In the genomic region with DNA sequence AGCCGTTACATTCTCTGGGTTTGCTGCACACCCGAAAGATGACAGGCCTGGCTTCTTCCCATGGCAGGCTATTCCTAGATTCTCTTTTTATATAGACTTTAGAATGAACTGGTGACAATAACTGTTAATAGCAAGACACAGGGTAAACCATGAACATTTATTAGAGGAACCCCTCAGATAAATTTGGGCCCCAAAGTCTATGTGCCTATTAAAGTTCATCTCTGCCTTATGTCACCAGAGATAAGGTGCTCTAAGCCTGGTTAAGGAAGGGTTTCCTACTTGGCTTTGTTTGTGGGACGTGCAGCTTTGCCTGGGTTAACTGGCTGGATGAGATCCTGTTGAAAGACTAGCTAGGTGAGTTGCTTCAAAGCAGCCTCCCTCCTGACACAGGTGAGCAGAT, we compare ENCODE assay signal across 11 mouse cellular contexts.
DNase-seq lines count a peak whose midpoint lies in the region; ATAC-seq lines count a peak whose summit lies in the region.
"Had no signal": no experiment of that assay in that cellular context is flagged by ENCODE, and none has a peak within 500 bp of the region (broad histone marks: within the 10 kb centered on the region; RNA-seq: fewer than 3 reads in every experiment).

No protein-coding gene starts in this region.

- peak overlapping the region; percentile 70; the same call in 1 of the 2 replicates for H3K27ac ChIP-seq in heart, embryonic 10.5 days
- H3K27ac ChIP-seq in midbrain, embryonic 10.5 days (replicated peaks), result peak overlapping the region; percentile 49; the same call in 1 of the 2 replicates
- no peak overlapping the region for H3K27ac ChIP-seq in midbrain, embryonic 11.5 days (ENCODE audit: low read depth, low read length)
- H3K27ac ChIP-seq in liver, embryonic 11.5 days (ENCODE audit: low read depth, low read length), result peak overlapping the region; percentile 80
- H3K27ac ChIP-seq in stomach, embryonic 16.5 days (ENCODE audit: low read length), result peak overlapping the region; percentile 51; the same call in 1 of the 2 replicates
- H3K27ac ChIP-seq in forebrain, embryonic 16.5 days (ENCODE audit: low read length), result no peak overlapping the region
- H3K27ac ChIP-seq: forebrain, embryonic 15.5 days; hindbrain, postnatal 0 days had no signal

- no peak overlapping the region for H3K4me2 ChIP-seq in midbrain, embryonic 11.5 days
- H3K4me2 ChIP-seq in liver, embryonic 11.5 days, result peak overlapping the region; percentile 51
- H3K4me2 ChIP-seq in stomach, embryonic 16.5 days (ENCODE audit: low read depth, low read length), result no peak overlapping the region
- H3K4me2 ChIP-seq in forebrain, embryonic 16.5 days (ENCODE audit: low read length), result no peak overlapping the region
- H3K4me2 ChIP-seq: forebrain, embryonic 15.5 days had no signal

- no peaks in the 10 kb centered on the region for H3K9me3 ChIP-seq in heart, embryonic 10.5 days
- H3K9me3 ChIP-seq in midbrain, embryonic 10.5 days (replicated peaks), result no peaks in the 10 kb centered on the region
- H3K9me3 ChIP-seq in midbrain, embryonic 11.5 days (ENCODE audit: control insufficient read depth, low read length), result no peaks in the 10 kb centered on the region
- no peaks in the 10 kb centered on the region for H3K9me3 ChIP-seq in liver, embryonic 11.5 days (ENCODE audit: control insufficient read depth, low read length)
- no peaks in the 10 kb centered on the region for H3K9me3 ChIP-seq in stomach, embryonic 16.5 days (replicated peaks; ENCODE audit: control insufficient read depth, low read length)
- H3K9me3 ChIP-seq in forebrain, embryonic 16.5 days (ENCODE audit: control insufficient read depth, low read length), result no peaks in the 10 kb centered on the region
- H3K9me3 ChIP-seq: forebrain, embryonic 15.5 days had no signal

- H3K9ac ChIP-seq in midbrain, embryonic 11.5 days (ENCODE audit: low read length), result no peak overlapping the region
- H3K9ac ChIP-seq in liver, embryonic 11.5 days (ENCODE audit: low read depth, low read length), result peak overlapping the region; percentile 49
- no peak overlapping the region for H3K9ac ChIP-seq in stomach, embryonic 16.5 days (ENCODE audit: low read length)
- no peak overlapping the region for H3K9ac ChIP-seq in forebrain, embryonic 16.5 days (replicated peaks; ENCODE audit: low read depth, low read length)
- H3K9ac ChIP-seq: forebrain, embryonic 15.5 days had no signal

- no peak for ATAC-seq in midbrain, embryonic 11.5 days (ENCODE audit: low FRiP score)
- peak; percentile 46 for ATAC-seq in liver, embryonic 11.5 days (replicated peaks; ENCODE audit: low FRiP score)
- no peak for ATAC-seq in stomach, embryonic 16.5 days (ENCODE audit: insufficient read depth, low FRiP score)
- ATAC-seq in forebrain, embryonic 16.5 days, result no peak
- ATAC-seq: forebrain, embryonic 15.5 days had no signal

- no peaks in the 10 kb centered on the region for H3K27me3 ChIP-seq in heart, embryonic 10.5 days (ENCODE audit: insufficient read depth, poor library complexity, severe bottlenecking)
- H3K27me3 ChIP-seq in midbrain, embryonic 10.5 days (ENCODE audit: low read depth, poor library complexity, severe bottlenecking), result no peaks in the 10 kb centered on the region
- H3K27me3 ChIP-seq in midbrain, embryonic 11.5 days (ENCODE audit: control insufficient read depth, insufficient read depth, low read length), result no peaks in the 10 kb centered on the region
- H3K27me3 ChIP-seq in liver, embryonic 11.5 days (replicated peaks; ENCODE audit: control insufficient read depth, insufficient read depth, low read length), result no peaks in the 10 kb centered on the region
- H3K27me3 ChIP-seq in stomach, embryonic 16.5 days (ENCODE audit: control insufficient read depth, insufficient read depth, low read length), result no peaks in the 10 kb centered on the region
- no peaks in the 10 kb centered on the region for H3K27me3 ChIP-seq in forebrain, embryonic 16.5 days (replicated peaks; ENCODE audit: control insufficient read depth, insufficient read depth, low read length)
- H3K27me3 ChIP-seq: forebrain, embryonic 15.5 days had no signal

- H3K4me3 ChIP-seq in heart, embryonic 10.5 days, result no peak overlapping the region
- H3K4me3 ChIP-seq in midbrain, embryonic 10.5 days, result no peak overlapping the region
- H3K4me3 ChIP-seq in midbrain, embryonic 11.5 days (ENCODE audit: low read depth, low read length), result no peak overlapping the region
- no peak overlapping the region for H3K4me3 ChIP-seq in liver, embryonic 11.5 days (ENCODE audit: low read depth, low read length)
- no peak overlapping the region for H3K4me3 ChIP-seq in stomach, embryonic 16.5 days (replicated peaks; ENCODE audit: low read length)
- no peak overlapping the region for H3K4me3 ChIP-seq in forebrain, embryonic 16.5 days (replicated peaks; ENCODE audit: low read length)
- H3K4me3 ChIP-seq: forebrain, embryonic 15.5 days had no signal

- no peak for DNase-seq in heart, embryonic 10.5 days (ENCODE audit: low spot score)
- no peak for DNase-seq in heart, postnatal 4 days
- DNase-seq in midbrain, embryonic 10.5 days (ENCODE audit: low spot score), result no peak
- no peak for DNase-seq in midbrain, embryonic 11.5 days (ENCODE audit: low spot score, missing footprints)
- no peak for DNase-seq in liver, embryonic 11.5 days (ENCODE audit: low spot score)
- DNase-seq in urinary bladder, postnatal 4 days (ENCODE audit: low spot score in 2 of 2), result no peak
- DNase-seq: right cerebral cortex, postnatal 14 days had no signal

- H3K36me3 ChIP-seq in heart, embryonic 10.5 days, result peaks cover 11% of the 10 kb centered on the region; the same call in 1 of the 2 replicates
- H3K36me3 ChIP-seq in midbrain, embryonic 10.5 days, result peaks cover 9% of the 10 kb centered on the region; the same call in 1 of the 2 replicates
- H3K36me3 ChIP-seq in midbrain, embryonic 11.5 days (ENCODE audit: control insufficient read depth, insufficient read depth, low read length), result no peaks in the 10 kb centered on the region
- H3K36me3 ChIP-seq in liver, embryonic 11.5 days (ENCODE audit: control insufficient read depth, insufficient read depth, low read length), result no peaks in the 10 kb centered on the region; the same call in 1 of the 2 replicates
- H3K36me3 ChIP-seq in stomach, embryonic 16.5 days (ENCODE audit: control insufficient read depth, insufficient read depth, low read length), result no peaks in the 10 kb centered on the region
- no peaks in the 10 kb centered on the region; the same call in 1 of the 2 replicates for H3K36me3 ChIP-seq in forebrain, embryonic 16.5 days (ENCODE audit: control insufficient read depth, insufficient read depth)

- WGBS in heart, embryonic 10.5 days, result 56% methylated on average over 3 of the region's 3 CpGs
- WGBS in midbrain, embryonic 10.5 days, result 79% methylated on average over 3 of the region's 3 CpGs
- 79% methylated on average over 3 of the region's 3 CpGs for WGBS in midbrain, embryonic 11.5 days
- WGBS in liver, embryonic 11.5 days, result 42% methylated on average over 3 of the region's 3 CpGs
- WGBS in stomach, embryonic 16.5 days, result 50% methylated on average over 3 of the region's 3 CpGs
- 80% methylated on average over 3 of the region's 3 CpGs for WGBS in forebrain, embryonic 16.5 days

- H3K4me1 ChIP-seq in heart, embryonic 10.5 days, result peaks cover 50% of the 10 kb centered on the region
- peaks cover 16% of the 10 kb centered on the region for H3K4me1 ChIP-seq in midbrain, embryonic 10.5 days
- peaks cover 6% of the 10 kb centered on the region for H3K4me1 ChIP-seq in midbrain, embryonic 11.5 days (ENCODE audit: control insufficient read depth, insufficient read depth, low read length)
- H3K4me1 ChIP-seq in liver, embryonic 11.5 days (replicated peaks; ENCODE audit: control insufficient read depth, insufficient read depth, low read length), result peaks cover 51% of the 10 kb centered on the region
- H3K4me1 ChIP-seq in stomach, embryonic 16.5 days (ENCODE audit: control insufficient read depth, insufficient read depth, low read length), result peaks cover 39% of the 10 kb centered on the region
- no peaks in the 10 kb centered on the region for H3K4me1 ChIP-seq in forebrain, embryonic 16.5 days (replicated peaks; ENCODE audit: control insufficient read depth, insufficient read depth, low read length)
- H3K4me1 ChIP-seq: forebrain, embryonic 15.5 days had no signal

Comparison
In these comparisons a context has a peak if more than half of its experiments do, and no peak if none do; other contexts are left out.
1. H3K27ac ChIP-seq: peak in heart, embryonic 10.5 days (single experiment), midbrain, embryonic 10.5 days (single experiment), liver, embryonic 11.5 days (single experiment) and stomach, embryonic 16.5 days (single experiment); none in midbrain, embryonic 11.5 days (single experiment) and forebrain, embryonic 16.5 days (single experiment).